Mouse (Mus musculus): ENCODE data around the gene Lrrc23.

DNA sequence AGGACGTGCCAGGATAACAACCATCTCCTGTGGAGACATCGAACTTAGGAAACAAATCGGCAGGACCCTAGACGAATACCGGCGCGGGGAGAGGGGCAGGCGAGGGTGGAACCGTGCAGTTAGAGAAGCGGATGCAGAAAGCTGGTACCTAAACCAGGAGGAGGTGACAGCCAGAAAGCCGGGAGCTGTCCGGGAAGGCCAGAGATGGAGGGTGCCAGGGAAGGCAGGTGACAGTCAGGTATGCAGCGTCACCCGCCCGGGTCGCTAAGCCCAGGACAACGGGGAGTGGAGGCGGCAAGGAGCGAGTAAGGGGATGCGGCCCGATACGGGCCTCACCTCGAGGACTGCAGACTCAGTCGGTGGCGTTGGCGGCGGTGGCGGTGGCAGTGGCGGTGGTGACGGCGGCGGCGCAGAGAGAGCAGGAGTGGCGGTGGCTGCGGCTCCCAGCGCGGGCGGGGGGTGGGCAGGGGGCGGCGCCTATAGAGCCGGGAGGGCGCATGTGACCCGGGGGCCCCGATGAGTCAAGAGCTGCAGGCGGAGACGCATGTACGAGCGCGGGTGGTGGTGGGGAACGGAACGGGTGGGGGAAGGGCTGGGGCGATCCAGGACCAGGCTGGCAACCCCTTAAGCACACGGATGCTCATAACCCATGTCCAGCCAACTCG is 10.3 kb downstream of the Lrrc23 start, which contains the start of gene Eno2:
- no peak for TF ChIP-seq CTCF (IDR thresholded peaks at IDR 0.05; ENCODE audit: low read depth, low read length)
- TF ChIP-seq POLR2A (IDR thresholded peaks at IDR 0.05; ENCODE audit: borderline replicate concordance, low read depth, low read length), result no peak
